Mouse (Mus musculus): ENCODE data around the gene Echdc2.

DNA sequence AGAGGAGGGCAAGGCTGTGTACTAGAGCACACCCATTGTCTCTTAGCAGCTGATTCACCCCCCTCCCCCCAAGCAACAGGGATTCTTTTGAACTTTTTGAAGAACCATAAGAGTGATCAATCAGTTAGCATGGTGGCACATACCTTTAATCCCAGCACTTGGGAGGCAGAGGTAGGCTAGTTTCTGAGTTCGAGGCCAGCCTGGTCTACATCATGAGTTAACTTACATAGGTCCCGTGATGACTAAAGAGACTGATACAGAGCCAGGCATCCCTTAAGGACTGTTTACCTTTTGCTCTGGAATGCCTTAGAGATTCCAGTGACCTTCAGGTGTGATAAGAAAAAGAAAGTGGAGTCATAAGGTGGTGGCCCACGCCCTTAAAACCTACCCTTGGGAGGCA, 1.9 kb upstream of the Echdc2 start:
- TF ChIP-seq POLR2A (IDR thresholded peaks at IDR 0.05; ENCODE audit: low read depth, low read length), result no peak
- TF ChIP-seq CTCF (conservative IDR thresholded peaks at IDR 0.05 in 1 of 2, IDR thresholded peaks at IDR 0.05 in 1 of 2; ENCODE audit: low read depth in 2 of 2, low read length in 2 of 2), result no peak
- no peak for TF ChIP-seq MAX (IDR thresholded peaks at IDR 0.05; ENCODE audit: low read length)
- TF ChIP-seq EP300 (IDR thresholded peaks at IDR 0.05; ENCODE audit: low read length), result no peak
- TF ChIP-seq MXI1 (IDR thresholded peaks at IDR 0.05; ENCODE audit: low read depth, low read length), result no peak
- TF ChIP-seq MYC (IDR thresholded peaks at IDR 0.05; ENCODE audit: low read depth, low read length), result no peak
- no peak for TF ChIP-seq NELFE (IDR thresholded peaks at IDR 0.05; ENCODE audit: low read depth, low read length)
- no peak for TF ChIP-seq ETS1 (conservative IDR thresholded peaks at IDR 0.05; ENCODE audit: low read depth, low read length)
- no peak for TF ChIP-seq USF1 (IDR thresholded peaks at IDR 0.05; ENCODE audit: low read depth, low read length)
- no peak for TF ChIP-seq POLR2AphosphoS2 (IDR thresholded peaks at IDR 0.05; ENCODE audit: low read depth, low read length)
- no peak for TF ChIP-seq TCF12 (IDR thresholded peaks at IDR 0.05; ENCODE audit: low read depth, low read length)
- TF ChIP-seq ZNF384 (IDR thresholded peaks at IDR 0.05; ENCODE audit: low read depth, low read length), result no peak
- no peak for TF ChIP-seq GABPA (IDR thresholded peaks at IDR 0.05; ENCODE audit: insufficient replicate concordance, low read depth, low read length)

Data from CH12.LX (cell line).